Mouse (Mus musculus) ES-E14 (cell line): Measurements from ENCODE around the gene Clstn3. TPM values are rescaled to one million over a fixed set of nuclear protein-coding genes. Genes with fewer than 3 reads are reported as not detected.
"Not testable (repeated sequence)": the region's sequence is repeated elsewhere in the genome, so short reads cannot be mapped to it uniquely, and the experiment has no call there.

ENCODE experiments used
- DNase-seq: peaks from one replicate; pipeline ENCODE4 v3.0.0-alpha.2; 2013; ENCODE audit warnings: low read depth, low spot score
- H3K27ac ChIP-seq: 2 replicates; pipeline ENCODE4 v1.5.1; 2012; ENCODE audit warnings: low read depth, mild to moderate bottlenecking, low read length, moderate library complexity, mixed read lengths; ENCODE audit not compliant: poor library complexity, insufficient read depth, severe bottlenecking
- H3K36me3 ChIP-seq: 2 replicates; pipeline ENCODE4 v1.6.1; 2012; ENCODE audit warnings: mild to moderate bottlenecking, low read length, moderate library complexity, mixed read lengths; ENCODE audit not compliant: control insufficient read depth, poor library complexity, insufficient read depth, severe bottlenecking
- H3K4me1 ChIP-seq, 2 experiments: fragments of 150-350 bp in 1 of 2; sonication (generic) in 1 of 2; 2 replicates each; pipeline ENCODE4 v1.6.1; 2012; ENCODE audit warnings: low read length in 2 of 2, mild to moderate bottlenecking in 1 of 2, mixed read lengths in 1 of 2; ENCODE audit not compliant: control insufficient read depth in 2 of 2, insufficient read depth in 2 of 2, poor library complexity in 1 of 2
- H3K4me3 ChIP-seq, 2 experiments: fragments of 150-350 bp in 1 of 2; sonication (generic) in 1 of 2; 2 replicates each; pipeline ENCODE4 v1.5.1; 2012; ENCODE audit warnings: low read length in 2 of 2, low read depth in 1 of 2, mild to moderate bottlenecking in 1 of 2, mixed read lengths in 1 of 2; ENCODE audit not compliant: insufficient read depth in 1 of 2, poor library complexity in 1 of 2, severe bottlenecking in 1 of 2
- H3K9ac ChIP-seq: 2 replicates; pipeline ENCODE4 v1.6.1; 2012; ENCODE audit warnings: low read depth, mild to moderate bottlenecking, low read length, mixed read lengths; ENCODE audit not compliant: poor library complexity, insufficient read depth, severe bottlenecking
- H3K9me3 ChIP-seq: fragments of 150-350 bp; sonication (generic); 2 replicates; pipeline ENCODE4 v1.6.1; 2012; ENCODE audit warnings: low read depth, mild to moderate bottlenecking, low read length; ENCODE audit not compliant: control insufficient read depth, insufficient read depth
- CHD2 ChIP-seq: IDR thresholded peaks from 2 replicates; pipeline ENCODE4 v1.6.1; 2014; ENCODE audit warnings: mild to moderate bottlenecking, low read depth, low read length, inconsistent platforms
- HCFC1 ChIP-seq: IDR thresholded peaks from 2 replicates; pipeline ENCODE4 v1.6.1; 2012; ENCODE audit warnings: low read length, inconsistent platforms, borderline replicate concordance; ENCODE audit not compliant: insufficient read depth
- MAFK ChIP-seq: IDR thresholded peaks from 2 replicates; pipeline ENCODE4 v1.6.1; 2014; ENCODE audit warnings: mild to moderate bottlenecking, low read depth, low read length, inconsistent platforms; ENCODE audit not compliant: insufficient read depth
- ZC3H11A ChIP-seq: IDR thresholded peaks from 2 replicates; pipeline ENCODE4 v1.6.1; 2012; ENCODE audit warnings: low read depth, mild to moderate bottlenecking, inconsistent platforms, low read length, borderline replicate concordance
- ZNF384 ChIP-seq: IDR thresholded peaks from 2 replicates; pipeline ENCODE4 v1.6.1; 2012; ENCODE audit warnings: low read depth, low read length, inconsistent platforms
- in situ Hi-C, 2 experiments: fragments of 600-800 bp; cut with MboI; formaldehyde crosslinking; loops; one replicate each; pipeline ENCODE4 v1.15.1; 2025; ENCODE audit warnings: low sequenced_read_pairs in 2 of 2, inconsistent platforms in 1 of 2; ENCODE audit not compliant: unreplicated experiment in 2 of 2
- total RNA-seq: library from RNA; depleted of rRNA; stranded (reverse); fragments of 300-350 nt; gene quantifications from 2 replicates; pipeline ENCODE4 v1.2.3, GENCODE M21; 2012

The Clstn3 gene
- total RNA-seq, 1 experiment = 37.0 TPM

GRCm38 (mm10) chr6:124474621-124475020, 10.0 kb upstream of the Clstn3 start:
- TF ChIP-seq MAFK (no peak), CHD2 (no peak), ZC3H11A (no peak)
- H3K9ac ChIP-seq = peak overlapping the region; percentile 94
- in situ Hi-C loops = no loop called here

GRCm38 (mm10) chr6:124472801-124473200, 8.2 kb upstream of the Clstn3 start:
- Histone ChIP-seq H3K9ac (peak overlapping the region; percentile 25; the same call in 1 of the 2 replicates), H3K4me3 (no peak overlapping the region), H3K27ac (no peak overlapping the region), H3K36me3 (peaks cover 11% of the 10 kb centered on the region), H3K4me1 (peaks cover 4% of the 10 kb centered on the region in 2 experiments; a peak in 3 of 4 replicates), H3K9me3 (no peaks in the 10 kb centered on the region)
- no peak for TF ChIP-seq MAFK
- peak; percentile 11; the same call in 1 of the 2 replicates for TF ChIP-seq ZC3H11A
- no peak for DNase-seq
- in situ Hi-C loops = no loop called here

More at GRCm38 (mm10) chr6:124474621-124475020, 10.0 kb upstream of the Clstn3 start:
- no peak for DNase-seq
- peaks cover 4 to 15% of the 10 kb centered on the region in 2 experiments for H3K4me1 ChIP-seq
- H3K36me3 ChIP-seq = peaks cover 11% of the 10 kb centered on the region
- H3K27ac ChIP-seq = peak overlapping the region; percentile 88
- no peaks in the 10 kb centered on the region for H3K9me3 ChIP-seq
- peak overlapping the region; percentile 76 to 83 for H3K4me3 ChIP-seq

GRCm38 (mm10) chr6:124471783-124472638, 7.4 kb upstream of the Clstn3 start:
- not testable (repeated sequence) for H3K27ac ChIP-seq

GRCm38 (mm10) chr6:124471121-124471520, 6.5 kb upstream of the Clstn3 start:
- in situ Hi-C loops = no loop called here
- Histone ChIP-seq H3K27ac (no peak overlapping the region), H3K36me3 (peaks cover 2% of the 10 kb centered on the region), H3K9me3 (no peaks in the 10 kb centered on the region), H3K4me3 (no peak overlapping the region), H3K4me1 (peaks cover 0 to 4% of the 10 kb centered on the region in 2 experiments; a peak in 3 of 4 replicates), H3K9ac (no peak overlapping the region)
- TF ChIP-seq MAFK (no peak), ZNF384 (no peak), HCFC1 (no peak), CHD2 (no peak)
- DNase-seq = no peak

More at GRCm38 (mm10) chr6:124471783-124472638, 7.4 kb upstream of the Clstn3 start:
- in situ Hi-C loops, DNase-seq, H3K9ac ChIP-seq, H3K9me3 ChIP-seq, H3K4me1 ChIP-seq, H3K4me3 ChIP-seq: not testable (repeated sequence)
- H3K36me3 ChIP-seq = peaks cover 11% of the 10 kb centered on the region

- H3K9me3 ChIP-seq = no peaks in the 10 kb centered on the region
- no peak overlapping the region for H3K4me3 ChIP-seq
These were observed 1.1 kb upstream of the Clstn3 start for GRCm38 (mm10) chr6:124465729-124466128.

More at GRCm38 (mm10) chr6:124465729-124466128, 1.1 kb upstream of the Clstn3 start:
- Histone ChIP-seq H3K27ac (no peak overlapping the region), H3K9ac (0 out of 2 replicates have a peak overlapping the region, but pooled peaks have one; percentile 11), H3K36me3 (no peaks in the 10 kb centered on the region), H3K4me1 (no peaks in the 10 kb centered on the region; a peak in 1 of 4 replicates)
- DNase-seq = no peak
- in situ Hi-C loops = no loop called here
- TF ChIP-seq ZC3H11A (no peak), MAFK (no peak), ZNF384 (no peak), HCFC1 (no peak)
